Mouse (Mus musculus) heart, adult 2 months (tissue): ENCODE data around the gene Sh3tc1.

Experiments
- CTCF ChIP-seq: fragments of 200-600 bp; IDR thresholded peaks from 2 replicates; pipeline ENCODE4 v1.8.1; 2022; ENCODE audit warnings: antibody characterized with exemption, mild to moderate bottlenecking, moderate library complexity
- POLR2A ChIP-seq: fragments of 200-500 bp; IDR thresholded peaks from 2 replicates; pipeline ENCODE4 v1.6.1; 2011; ENCODE audit warnings: mild to moderate bottlenecking, low read depth, low read length, control low read depth; ENCODE audit not compliant: insufficient read depth

- TF ChIP-seq POLR2A (no peak), CTCF (no peak)
Measured at GRCm38 (mm10) chr5:35743238-35743951, 3.6 kb upstream of the Sh3tc1 start.
